In genomic region chr4:48634058-48634457, GRCm38 (mm10) we compare ENCODE assay signal across 8 mouse cellular contexts. TPM values are rescaled to one million over a fixed set of nuclear protein-coding genes. Genes with fewer than 3 reads are reported as not detected.
DNase-seq lines count a peak whose midpoint lies in the region; ATAC-seq lines count a peak whose summit lies in the region.

No protein-coding gene starts in this region.

- H3K36me3 ChIP-seq in limb, embryonic 10.5 days: peaks cover 83% of the 10 kb centered on the region

- peaks cover 12% of the 10 kb centered on the region; the same call in 1 of the 2 replicates for H3K4me1 ChIP-seq in limb, embryonic 10.5 days

- DNase-seq in gastrocnemius, postnatal 10 days: peak; percentile 15
- DNase-seq in gastrocnemius, postnatal 14 days: no peak
- DNase-seq in A20 (ENCODE audit: low read depth, low spot score): peak; percentile 58
- DNase-seq in c-Kit-positive CD71-positive TER-119-negative erythroid progenitor cells, embryonic 14.5 days (ENCODE audit: low read depth): peak; percentile 4
- peak; percentile 55 for DNase-seq in limb, embryonic 10.5 days (ENCODE audit: low spot score)
- no peak for DNase-seq in gastrocnemius, postnatal 36 days
- no peak for DNase-seq in left cerebral cortex, postnatal 14 days (ENCODE audit: low spot score in 2 of 2)

- WGBS in limb, embryonic 10.5 days: 85% methylated on average over 2 of the region's 2 CpGs

- no peak overlapping the region for H3K4me3 ChIP-seq in limb, embryonic 10.5 days

- intact Hi-C loops in gastrocnemius, postnatal 14 days (cut with DNase I; ENCODE audit: low total_unique reads): no loop called here
- intact Hi-C loops in gastrocnemius, postnatal 36 days (cut with DNase I): no loop called here
- intact Hi-C loops in left cerebral cortex, postnatal 14 days (cut with DNase I): no loop called here

- ATAC-seq in megakaryocyte, adult 5-6 weeks (ENCODE audit: poor library complexity, severe bottlenecking): no peak

- H3K27me3 ChIP-seq in limb, embryonic 10.5 days (ENCODE audit: low read depth, poor library complexity, severe bottlenecking): no peaks in the 10 kb centered on the region

- no peak overlapping the region for H3K27ac ChIP-seq in limb, embryonic 10.5 days

- no peaks in the 10 kb centered on the region for H3K9me3 ChIP-seq in limb, embryonic 10.5 days (replicated peaks)

RNA-seq across cellular contexts. Expression of gene Cavin4, which starts 29.3 kb away (rescaled TPM):
- total RNA-seq in gastrocnemius, postnatal 10 days (2021): 100 to 1,000 TPM; 184 to 203 TPM
- 100 to 1,000 TPM; 138 to 167 TPM for total RNA-seq in gastrocnemius, postnatal 14 days (2021)
- 1.3 and 1.6 TPM in 2 replicates for polyA plus RNA-seq in limb, embryonic 10.5 days (2016; fragmentation: Nextera tagmentation; extraction: Ambion mirVana)
- not detected in 2 replicates for total RNA-seq in megakaryocyte, adult 5-6 weeks (2015)
- total RNA-seq in megakaryocyte, adult 5-6 weeks (2017): not detected in 2 replicates
- total RNA-seq in gastrocnemius, postnatal 36 days (2021): 100 to 1,000 TPM in 1 of 2 experiments, 10 to 100 TPM in 1; 96.1 to 134 TPM
- 1 to 10 TPM; 1.7 to 2.1 TPM for total RNA-seq in left cerebral cortex, postnatal 14 days (2021)

RNA-seq across cellular contexts. Expression of gene Tmeff1, which starts 49.1 kb away (rescaled TPM):
- 1 to 10 TPM; 2.7 to 3.1 TPM for total RNA-seq in gastrocnemius, postnatal 10 days (2021)
- total RNA-seq in gastrocnemius, postnatal 14 days (2021): 1 to 10 TPM; 1.0 to 1.1 TPM
- polyA plus RNA-seq in limb, embryonic 10.5 days (2016; fragmentation: Nextera tagmentation; extraction: Ambion mirVana): 96.5 and 109 TPM in 2 replicates
- total RNA-seq in megakaryocyte, adult 5-6 weeks (2015): 0.09 and 0.41 TPM in 2 replicates
- total RNA-seq in megakaryocyte, adult 5-6 weeks (2017): 0.37 and 0.40 TPM in 2 replicates
- 1 to 10 TPM in 1 of 2 experiments, under 1 TPM in 1; 0.57 to 1.2 TPM for total RNA-seq in gastrocnemius, postnatal 36 days (2021)
- total RNA-seq in left cerebral cortex, postnatal 14 days (2021): 100 to 1,000 TPM; 124 to 134 TPM

Comparison
In these comparisons a context has a peak if more than half of its experiments do, and no peak if none do; other contexts are left out.
1. DNase-seq: peak in gastrocnemius, postnatal 10 days (single experiment), A20 (single experiment), c-Kit-positive CD71-positive TER-119-negative erythroid progenitor cells, embryonic 14.5 days (single experiment) and limb, embryonic 10.5 days (single experiment); none in gastrocnemius, postnatal 14 days (single experiment), gastrocnemius, postnatal 36 days (0 of 2) and left cerebral cortex, postnatal 14 days (0 of 2).
2. RNA of gene Cavin4, which starts 29.3 kb away (total RNA-seq): 184 to 203 TPM in gastrocnemius, postnatal 10 days, 138 to 167 TPM in gastrocnemius, postnatal 14 days and 96.1 to 134 TPM in gastrocnemius, postnatal 36 days; 1.7 to 2.1 TPM in left cerebral cortex, postnatal 14 days and not detected in megakaryocyte, adult 5-6 weeks; every median in the first group is over 10 times any median in the second.
3. RNA of gene Tmeff1, which starts 49.1 kb away (total RNA-seq): 124 to 134 TPM in left cerebral cortex, postnatal 14 days; 2.7 to 3.1 TPM in gastrocnemius, postnatal 10 days, 0.57 to 1.2 TPM in gastrocnemius, postnatal 36 days, 1.0 to 1.1 TPM in gastrocnemius, postnatal 14 days and 0.09 to 0.41 TPM in megakaryocyte, adult 5-6 weeks; every median in the first group is over 10 times any median in the second.